ENCODE assay signal across 20 mouse cellular contexts in the genomic region with DNA sequence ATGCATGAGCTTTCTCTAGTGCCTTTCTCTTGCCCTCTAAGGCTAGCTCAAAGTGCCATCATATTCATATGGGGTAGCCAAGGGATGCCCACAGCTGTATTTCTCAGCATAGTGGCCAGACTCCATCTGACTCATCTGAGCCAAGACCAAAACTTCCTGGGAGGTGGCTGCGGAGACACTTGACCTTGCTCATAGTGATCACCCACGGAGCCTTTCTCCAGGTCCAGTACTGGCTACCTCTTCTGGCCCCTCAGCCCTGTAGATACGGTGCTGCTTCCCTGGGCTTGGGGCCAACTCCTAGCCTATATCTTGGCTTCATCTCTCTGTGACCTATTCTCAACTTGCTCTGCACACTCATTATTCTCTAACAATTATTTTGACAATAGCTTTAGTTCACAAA.
"Had no signal": no experiment of that assay in that cellular context is flagged by ENCODE, and none has a peak within 500 bp of the region (broad histone marks: within the 10 kb centered on the region; RNA-seq: fewer than 3 reads in every experiment).

No protein-coding gene starts in this region.

- H3K4me1 ChIP-seq: megakaryocyte, embryonic 14.5 days had no signal

- DNase-seq: lung, adult 2 months; lung, postnatal 14 days; lung, postnatal 36 days; retina, postnatal 1 day; right cerebral cortex, adult 18-20 months; right cerebral cortex, postnatal 25 days; right cerebral cortex, postnatal 4 days; spleen, adult 18-20 months; thymus, adult 18-20 months; thymus, postnatal 14 days; thymus, postnatal 36 days had no signal

- ATAC-seq: lung, postnatal 0 days; midbrain, embryonic 13.5 days; midbrain, embryonic 15.5 days had no signal

- H3K4me3 ChIP-seq: lung, embryonic 15.5 days; megakaryocyte, embryonic 14.5 days; midbrain, embryonic 13.5 days; midbrain, embryonic 15.5 days; neural tube, embryonic 13.5 days; neural tube, embryonic 15.5 days had no signal

- H3K4me2 ChIP-seq: lung, embryonic 15.5 days; midbrain, embryonic 11.5 days; midbrain, embryonic 13.5 days; midbrain, embryonic 15.5 days; neural tube, embryonic 13.5 days; neural tube, embryonic 15.5 days had no signal

- H3K27me3 ChIP-seq: lung, embryonic 15.5 days; megakaryocyte, embryonic 14.5 days; midbrain, embryonic 13.5 days; midbrain, embryonic 15.5 days; neural tube, embryonic 13.5 days; neural tube, embryonic 15.5 days had no signal

- H3K9ac ChIP-seq: lung, embryonic 15.5 days; midbrain, embryonic 13.5 days; midbrain, embryonic 15.5 days; neural tube, embryonic 13.5 days; neural tube, embryonic 15.5 days had no signal

- H3K9me3 ChIP-seq: lung, embryonic 15.5 days; midbrain, embryonic 13.5 days; midbrain, embryonic 15.5 days; neural tube, embryonic 13.5 days; neural tube, embryonic 15.5 days had no signal

- H3K36me3 ChIP-seq: lung, embryonic 15.5 days; midbrain, embryonic 13.5 days; midbrain, embryonic 15.5 days; neural tube, embryonic 13.5 days; neural tube, embryonic 15.5 days had no signal

- H3K27ac ChIP-seq: lung, embryonic 15.5 days; macrophage; midbrain, embryonic 13.5 days; midbrain, embryonic 15.5 days; neural tube, embryonic 13.5 days; neural tube, embryonic 15.5 days had no signal
